Mouse (Mus musculus) embryonic facial prominence, embryonic 12.5 days (tissue): ENCODE measurements at regions not wholly inside any gene's neighbourhood (a gene's known extent, or its start where the extent isn't known, plus 50 kb on each side); places are given as distances from the start of the nearest gene placed in this dataset.
"Not testable (repeated sequence)": the region's sequence is repeated elsewhere in the genome, so short reads cannot be mapped to it uniquely, and the experiment has no call there.

Experiments used
- ATAC-seq: fragments of 200-750 bp; cut with Nextera tagmentation; 2 replicates; pipeline ENCODE4 v1.8.0; 2017; ENCODE audit not compliant: insufficient number of reproducible peaks, insufficient read depth, low FRiP score, low TSS enrichment
- H3K27ac ChIP-seq: fragments of 300-500 bp; sonication (generic); 2 replicates; pipeline ENCODE4 v1.5.1; 2016; ENCODE audit warnings: mild to moderate bottlenecking
- H3K27me3 ChIP-seq: fragments of 300-500 bp; sonication (generic); 2 replicates; pipeline ENCODE4 v1.6.1; 2016; ENCODE audit warnings: mild to moderate bottlenecking, moderate library complexity
- H3K36me3 ChIP-seq: fragments of 300-500 bp; sonication (generic); 2 replicates; pipeline ENCODE4 v1.6.1; 2016; ENCODE audit warnings: mild to moderate bottlenecking
- H3K4me1 ChIP-seq: fragments of 300-500 bp; sonication (generic); 2 replicates; pipeline ENCODE4 v1.6.1; 2016
- H3K4me2 ChIP-seq: fragments of 300-500 bp; sonication (generic); replicated peaks from 2 replicates; pipeline ENCODE4 v1.6.1; 2016; ENCODE audit warnings: mild to moderate bottlenecking, moderate library complexity
- H3K4me3 ChIP-seq: fragments of 300-500 bp; sonication (generic); 2 replicates; pipeline ENCODE4 v1.5.1; 2016; ENCODE audit warnings: mild to moderate bottlenecking
- H3K9ac ChIP-seq: fragments of 300-500 bp; sonication (generic); 2 replicates; pipeline ENCODE4 v1.6.1; 2016; ENCODE audit warnings: mild to moderate bottlenecking, moderate library complexity
- H3K9me3 ChIP-seq: fragments of 300-500 bp; sonication (generic); 2 replicates; pipeline ENCODE4 v1.6.1; 2016; ENCODE audit warnings: mild to moderate bottlenecking, moderate library complexity
- WGBS: fragments of 180-500 bp; shearing (Covaris S2); methylation state at CpG from one replicate; pipeline ENCODE4 v1.1.7; 2016; 5-methylcytosine and 5-hydroxymethylcytosine counted together

- Histone ChIP-seq H3K27ac (no peak overlapping the region), H3K27me3 (no peaks in the 10 kb centered on the region), H3K9ac (no peak overlapping the region), H3K4me3 (no peak overlapping the region), H3K4me2 (no peak overlapping the region), H3K9me3 (no peaks in the 10 kb centered on the region), H3K36me3 (no peaks in the 10 kb centered on the region), H3K4me1 (no peaks in the 10 kb centered on the region; the same call in 1 of the 2 replicates)
- no peak for ATAC-seq
- WGBS = 79% methylated on average over 1 of the region's 1 CpGs
These were observed 385.3 kb upstream of the Tnc start for GRCm38 (mm10) chr4:64432097-64432496.

GRCm38 (mm10) chr4:64437744-64438594 is 391.2 kb upstream of the Tnc start:
- no peaks in the 10 kb centered on the region for H3K9me3 ChIP-seq
- H3K36me3 ChIP-seq = no peaks in the 10 kb centered on the region
- no peaks in the 10 kb centered on the region for H3K27me3 ChIP-seq
- no peak overlapping the region for H3K4me3 ChIP-seq
- peaks cover 18% of the 10 kb centered on the region; the same call in 1 of the 2 replicates for H3K4me1 ChIP-seq
- ATAC-seq = peak; percentile 80
- H3K9ac ChIP-seq = no peak overlapping the region
- H3K27ac ChIP-seq = peak overlapping the region; percentile 82
- H3K4me2 ChIP-seq = no peak overlapping the region
- 24% methylated on average over 13 of the region's 13 CpGs for WGBS

- no peak overlapping the region for H3K27ac ChIP-seq
- H3K4me1 ChIP-seq = no peaks in the 10 kb centered on the region
- no peak overlapping the region for H3K4me3 ChIP-seq
- H3K9me3 ChIP-seq = no peaks in the 10 kb centered on the region
- no peak for ATAC-seq
- 51% methylated on average over 1 of the region's 1 CpGs for WGBS
- no peaks in the 10 kb centered on the region for H3K36me3 ChIP-seq
- no peak overlapping the region for H3K9ac ChIP-seq
- no peaks in the 10 kb centered on the region for H3K27me3 ChIP-seq
- no peak overlapping the region for H3K4me2 ChIP-seq
These were observed 404.6 kb upstream of the Tnc start for GRCm38 (mm10) chr4:64451442-64451841.

- Histone ChIP-seq H3K36me3 (no peaks in the 10 kb centered on the region), H3K9me3 (no peaks in the 10 kb centered on the region), H3K4me2 (no peak overlapping the region), H3K27ac (no peak overlapping the region), H3K27me3 (no peaks in the 10 kb centered on the region), H3K4me3 (no peak overlapping the region), H3K4me1 (no peaks in the 10 kb centered on the region), H3K9ac (no peak overlapping the region)
- no peak for ATAC-seq
- WGBS = 73% methylated on average over 1 of the region's 1 CpGs
These were observed 405.1 kb upstream of the Tnc start for GRCm38 (mm10) chr4:64451946-64452345.

GRCm38 (mm10) chr4:64492260-64492962 is 445.6 kb upstream of the Tnc start:
- Histone ChIP-seq H3K4me1 (no peaks in the 10 kb centered on the region), H3K36me3 (no peaks in the 10 kb centered on the region), H3K4me3 (no peak overlapping the region), H3K9me3 (no peaks in the 10 kb centered on the region), H3K27me3 (no peaks in the 10 kb centered on the region), H3K4me2 (no peak overlapping the region), H3K9ac (no peak overlapping the region), H3K27ac (no peak overlapping the region)
- no peak for ATAC-seq
- WGBS = 95% methylated on average over 1 of the region's 1 CpGs

GRCm38 (mm10) chr4:64497759-64498158 is 450.9 kb upstream of the Tnc start:
- not testable (repeated sequence) for H3K27ac ChIP-seq, H3K4me3 ChIP-seq, H3K9me3 ChIP-seq, H3K36me3 ChIP-seq, H3K4me2 ChIP-seq, H3K27me3 ChIP-seq, H3K9ac ChIP-seq, H3K4me1 ChIP-seq
- ATAC-seq = peak; percentile 93

GRCm38 (mm10) chr4:64500635-64501395 is 454.0 kb upstream of the Tnc start:
- no peak overlapping the region for H3K4me3 ChIP-seq
- no peaks in the 10 kb centered on the region for H3K9me3 ChIP-seq
- no peaks in the 10 kb centered on the region for H3K36me3 ChIP-seq
- H3K27me3 ChIP-seq = no peaks in the 10 kb centered on the region
- H3K4me2 ChIP-seq = no peak overlapping the region
- no peak for ATAC-seq
- no peak overlapping the region for H3K27ac ChIP-seq
- no peak overlapping the region for H3K9ac ChIP-seq
- no peaks in the 10 kb centered on the region for H3K4me1 ChIP-seq
- 85% methylated on average over 5 of the region's 5 CpGs for WGBS

- Histone ChIP-seq H3K4me2 (no peak overlapping the region), H3K4me3 (no peak overlapping the region), H3K36me3 (no peaks in the 10 kb centered on the region), H3K27ac (no peak overlapping the region), H3K9me3 (no peaks in the 10 kb centered on the region), H3K4me1 (no peaks in the 10 kb centered on the region), H3K27me3 (no peaks in the 10 kb centered on the region), H3K9ac (no peak overlapping the region)
- ATAC-seq = no peak
These were observed 475.1 kb upstream of the Tnc start for GRCm38 (mm10) chr4:64521883-64522282.

GRCm38 (mm10) chr4:64527724-64528332 is 481.0 kb upstream of the Tnc start:
- Histone ChIP-seq H3K9ac (no peak overlapping the region), H3K4me3 (no peak overlapping the region), H3K27me3 (no peaks in the 10 kb centered on the region), H3K4me1 (no peaks in the 10 kb centered on the region), H3K27ac (no peak overlapping the region), H3K4me2 (no peak overlapping the region), H3K9me3 (no peaks in the 10 kb centered on the region), H3K36me3 (no peaks in the 10 kb centered on the region)
- WGBS = 83% methylated on average over 4 of the region's 4 CpGs
- ATAC-seq = no peak

- peaks cover 3% of the 10 kb centered on the region; the same call in 1 of the 2 replicates for H3K4me1 ChIP-seq
- no peak overlapping the region for H3K27ac ChIP-seq
- no peaks in the 10 kb centered on the region for H3K9me3 ChIP-seq
- no peaks in the 10 kb centered on the region for H3K36me3 ChIP-seq
- H3K9ac ChIP-seq = no peak overlapping the region
- no peak for ATAC-seq
- H3K27me3 ChIP-seq = no peaks in the 10 kb centered on the region
- WGBS = 70% methylated on average over 4 of the region's 4 CpGs
- H3K4me3 ChIP-seq = no peak overlapping the region
- H3K4me2 ChIP-seq = no peak overlapping the region
These were observed 483.8 kb upstream of the Tnc start for GRCm38 (mm10) chr4:64530585-64530984.

- no peak overlapping the region for H3K27ac ChIP-seq
- H3K4me3 ChIP-seq = no peak overlapping the region
- no peaks in the 10 kb centered on the region for H3K36me3 ChIP-seq
- 47% methylated on average over 3 of the region's 3 CpGs for WGBS
- H3K27me3 ChIP-seq = no peaks in the 10 kb centered on the region
- H3K9me3 ChIP-seq = no peaks in the 10 kb centered on the region
- peaks cover 6% of the 10 kb centered on the region; the same call in 1 of the 2 replicates for H3K4me1 ChIP-seq
- ATAC-seq = no peak
- H3K9ac ChIP-seq = no peak overlapping the region
- no peak overlapping the region for H3K4me2 ChIP-seq
These were observed 486.2 kb upstream of the Tnc start for GRCm38 (mm10) chr4:64533019-64533418.
